Mouse (Mus musculus) cerebellum, adult 9-10 months (tissue): ENCODE measurements around the gene Zfp106.
"Not testable (repeated sequence)": the region's sequence is repeated elsewhere in the genome, so short reads cannot be mapped to it uniquely, and the experiment has no call there.

Experiments
- DNase-seq: peaks from one replicate; pipeline ENCODE4 v3.0.0; 2022

The Zfp106 gene

DNA sequence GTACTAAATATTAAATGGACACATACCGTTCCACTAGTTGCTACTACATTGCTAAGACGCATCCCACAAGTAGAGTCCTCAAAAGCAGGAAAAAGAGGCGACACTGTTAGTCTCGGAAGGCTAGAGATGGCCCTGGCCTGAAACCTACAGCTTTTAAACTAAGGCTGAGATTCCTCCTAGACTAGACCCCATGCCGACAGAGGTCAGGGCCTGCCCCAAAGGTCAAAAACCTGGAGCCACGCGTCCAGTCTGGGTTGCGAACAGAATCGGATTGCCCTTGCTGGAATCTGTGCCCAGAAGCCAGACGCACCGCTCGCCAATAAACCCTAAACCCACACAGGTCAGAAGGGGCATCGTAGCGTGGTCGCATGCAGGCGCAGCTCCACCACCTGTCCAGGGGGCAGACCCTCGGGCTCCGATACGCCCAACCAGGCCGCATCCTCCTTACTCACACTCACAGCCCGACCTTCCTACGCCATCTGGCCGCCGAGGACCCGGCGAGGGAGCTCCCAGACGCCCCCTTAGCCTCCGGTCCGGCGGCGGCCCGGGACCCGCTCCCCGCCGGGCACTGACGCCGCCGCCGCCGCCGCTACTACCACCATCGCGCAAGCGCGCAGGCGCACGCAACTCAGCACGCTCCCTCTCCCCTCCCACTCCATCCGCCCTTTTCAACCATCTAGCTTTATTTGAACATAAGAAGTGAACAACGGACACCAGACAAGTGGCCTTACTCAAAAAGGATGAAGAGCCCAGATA is at the start of gene Zfp106:
Gene Zfp106 (minus strand): TSS at position 609 of the 756 bp plus-strand sequence.
- peak; percentile 91 for DNase-seq

DNA sequence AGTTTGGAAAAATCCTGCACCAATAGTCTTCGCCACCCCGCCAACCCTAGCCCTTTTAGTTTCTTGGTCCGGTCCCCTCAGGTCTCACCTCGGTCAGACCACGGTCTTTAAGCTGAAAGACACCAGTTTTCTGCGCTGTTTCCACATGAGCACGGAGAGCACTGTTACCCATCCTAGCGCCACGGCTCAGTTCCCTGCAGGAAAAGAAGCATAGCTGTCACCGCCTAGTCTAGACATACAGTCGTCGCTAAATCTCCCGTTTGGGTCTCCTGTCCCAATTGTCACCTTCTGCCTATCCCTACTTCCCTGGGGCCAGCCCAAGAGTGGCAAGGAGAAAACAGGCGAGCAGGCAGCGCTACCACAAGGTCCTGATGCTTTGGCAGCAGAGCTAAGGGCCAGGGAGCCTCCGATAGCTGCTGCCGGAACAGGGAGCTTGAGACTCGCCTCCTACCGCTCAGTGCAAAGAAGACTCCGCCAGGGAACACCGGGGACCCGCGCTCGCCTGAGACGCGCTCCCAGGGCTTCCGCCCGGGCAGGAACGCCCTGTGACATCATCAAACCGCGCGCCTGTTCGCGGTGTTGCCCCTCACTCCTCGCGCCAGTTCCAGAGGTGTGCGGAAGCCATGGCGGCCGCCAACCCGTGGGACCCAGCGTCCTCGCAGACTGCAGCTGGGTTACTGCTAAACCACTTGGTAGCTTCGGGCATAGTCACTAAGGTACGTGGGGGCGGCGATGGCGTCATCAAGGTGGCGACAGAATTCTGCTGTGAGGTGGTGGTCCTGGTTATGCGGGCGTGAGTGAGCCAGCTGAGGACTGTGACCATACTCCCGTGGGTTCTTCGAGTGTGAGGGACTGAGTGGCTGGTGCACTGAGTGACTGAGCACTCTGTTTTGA is 45.4 kb upstream of the Zfp106 start, which contains the start of the genes Haus2 and Lrrc57:
Gene Haus2 (plus strand): TSS at position 554 of the 894 bp plus-strand sequence.
Gene Lrrc57 (minus strand): TSS at position 691 of the 894 bp plus-strand sequence.
- peak; percentile 86 for DNase-seq

DNA sequence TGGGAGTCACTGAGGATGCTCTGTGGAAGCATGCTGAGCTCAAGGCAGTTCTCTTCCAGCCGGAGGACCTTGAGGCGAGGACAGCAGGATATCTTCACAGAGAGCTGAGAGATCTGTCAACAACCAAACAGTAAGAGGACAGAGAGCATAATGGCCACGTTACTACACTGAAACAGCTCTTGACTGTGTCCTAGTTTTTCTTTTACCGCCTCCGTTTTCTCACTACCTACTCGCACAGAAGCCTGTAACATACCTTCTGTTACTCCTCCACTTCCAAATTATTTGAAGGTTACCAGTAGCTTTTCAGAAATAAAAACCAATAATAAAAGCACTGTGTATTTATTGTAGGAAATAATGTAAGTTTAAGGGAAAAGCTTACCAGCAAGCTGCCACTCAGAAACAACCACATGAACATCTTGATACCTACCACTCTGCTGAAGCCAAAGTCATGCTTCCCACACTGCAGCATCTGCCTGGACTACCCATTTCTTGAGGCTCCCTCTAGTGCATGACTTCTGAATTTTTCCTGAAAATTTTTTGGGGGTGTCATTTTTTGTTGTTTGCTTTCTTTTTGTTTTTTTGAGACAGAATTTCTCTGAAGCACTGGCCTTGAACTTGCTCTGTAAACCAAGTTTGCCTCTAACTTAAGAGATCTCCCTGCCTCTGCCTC is 42.5 kb upstream of the Zfp106 start:
- no peak for DNase-seq

DNA sequence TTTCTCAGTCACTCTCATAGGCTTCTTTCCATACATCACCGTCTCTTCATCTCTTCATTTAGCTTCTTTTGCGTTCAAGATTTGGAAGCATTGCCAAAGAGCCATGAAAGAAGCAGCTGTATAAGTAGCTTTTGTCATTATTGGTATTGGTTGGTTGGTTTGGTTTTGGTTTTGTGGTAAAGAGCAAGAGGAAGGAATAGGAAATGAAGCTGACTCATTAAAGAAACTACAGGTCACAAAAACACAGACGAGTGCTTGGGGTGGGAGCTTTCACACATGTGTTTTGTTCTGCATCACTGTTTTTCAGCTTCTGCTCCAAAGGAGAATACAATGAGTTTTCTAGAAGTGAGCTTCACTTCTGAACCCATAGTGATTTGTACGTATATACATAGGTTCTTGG is 35.9 kb upstream of the Zfp106 start:
- no peak for DNase-seq

DNA sequence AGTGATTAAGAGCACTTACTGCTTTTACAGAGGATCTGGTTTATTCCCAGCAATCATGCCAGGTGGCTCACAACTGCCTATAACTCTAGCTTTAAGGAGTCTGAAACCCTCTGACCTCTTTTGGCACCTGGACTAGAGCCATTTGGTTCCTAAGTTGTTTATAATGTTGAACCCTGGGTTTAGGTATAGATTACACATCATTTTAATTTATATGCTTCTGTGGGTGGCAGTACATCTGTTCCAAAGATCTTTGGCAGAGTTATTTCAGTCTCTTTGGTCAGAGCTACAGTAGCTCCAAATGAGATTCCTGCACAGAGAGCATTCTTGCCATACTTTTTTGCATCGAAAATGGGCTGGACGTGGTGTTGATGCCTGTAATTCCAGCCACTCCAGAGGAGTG is 34.1 kb upstream of the Zfp106 start:
- no peak for DNase-seq

DNA sequence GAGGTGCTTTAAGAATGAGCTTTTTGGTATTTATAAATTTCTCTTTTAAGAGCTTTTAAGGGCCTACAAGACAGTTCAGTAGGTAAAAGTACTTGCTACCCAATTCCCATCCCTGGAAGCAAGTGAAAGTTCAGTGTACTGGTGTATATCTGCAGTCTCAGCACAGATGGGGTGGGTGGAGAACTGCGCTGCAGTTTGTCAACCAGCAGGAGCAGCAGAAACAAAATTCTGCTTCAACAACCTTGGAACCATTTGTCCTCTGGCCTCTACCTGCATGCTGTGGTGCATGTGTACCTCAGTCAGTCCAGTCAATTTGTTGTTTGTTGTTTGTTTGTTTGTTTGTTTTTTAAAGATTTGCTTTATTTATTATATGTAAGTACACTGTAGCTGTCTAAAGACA is 28.6 kb upstream of the Zfp106 start:
- DNase-seq: no peak

DNA sequence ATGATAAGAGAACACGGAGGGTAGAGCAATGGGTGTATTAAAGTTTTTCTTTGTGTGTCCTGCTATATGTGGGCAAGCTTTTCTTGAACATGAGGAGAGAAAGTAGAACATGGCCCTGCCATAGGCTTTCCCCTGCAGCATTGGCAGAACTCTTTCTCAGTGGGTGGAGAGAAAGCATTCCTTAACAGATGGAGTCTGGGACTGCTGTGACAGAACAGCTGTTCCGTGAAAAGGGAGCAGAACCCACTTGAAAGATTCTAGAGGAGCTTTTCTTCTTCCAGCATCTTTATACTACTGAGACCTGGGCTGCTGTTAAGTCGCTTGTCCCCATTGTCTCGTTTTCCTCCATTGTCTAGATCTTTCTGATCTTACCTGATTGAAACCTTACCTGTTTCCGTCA is 26.1 kb upstream of the Zfp106 start:
- DNase-seq: no peak

DNA sequence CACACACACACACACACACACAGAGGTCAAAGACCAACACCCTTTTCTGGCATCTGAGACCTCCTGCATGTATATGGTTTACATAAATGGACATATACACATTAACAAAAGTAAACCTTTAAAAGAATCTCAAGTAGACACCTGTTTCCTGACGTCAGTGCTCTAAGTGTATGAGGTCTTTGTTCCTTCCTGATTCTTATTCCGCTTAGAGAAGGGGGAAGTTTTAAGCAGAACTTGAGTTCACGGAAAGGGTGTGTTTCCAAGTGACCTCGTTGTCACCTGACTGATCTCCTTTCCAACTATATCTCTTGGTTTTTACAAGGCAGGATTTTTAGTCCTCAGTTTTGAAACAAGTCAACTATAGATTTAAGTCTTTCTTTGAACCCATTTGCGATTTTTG is 14.6 kb upstream of the Zfp106 start:
- no peak for DNase-seq

DNA sequence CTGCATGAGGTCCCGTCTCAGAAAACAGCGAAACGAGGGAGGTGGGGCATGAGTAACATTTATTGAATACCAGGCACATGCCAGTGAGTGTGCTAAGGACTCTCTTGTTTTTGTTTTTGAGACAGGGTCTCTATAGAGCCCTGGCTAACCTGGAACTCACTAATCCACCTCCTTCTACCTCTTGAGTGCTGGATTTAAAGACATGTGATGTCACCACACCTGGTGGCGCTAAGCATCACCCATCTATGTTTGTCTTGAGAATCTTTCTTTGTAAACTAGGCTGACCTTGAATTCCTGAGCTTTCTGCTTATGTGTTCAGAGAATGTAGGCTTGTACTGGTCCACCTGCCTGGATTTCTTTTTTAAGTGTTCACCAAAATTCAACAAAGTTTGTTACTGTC is 14.2 kb upstream of the Zfp106 start:
- no peak for DNase-seq

DNA sequence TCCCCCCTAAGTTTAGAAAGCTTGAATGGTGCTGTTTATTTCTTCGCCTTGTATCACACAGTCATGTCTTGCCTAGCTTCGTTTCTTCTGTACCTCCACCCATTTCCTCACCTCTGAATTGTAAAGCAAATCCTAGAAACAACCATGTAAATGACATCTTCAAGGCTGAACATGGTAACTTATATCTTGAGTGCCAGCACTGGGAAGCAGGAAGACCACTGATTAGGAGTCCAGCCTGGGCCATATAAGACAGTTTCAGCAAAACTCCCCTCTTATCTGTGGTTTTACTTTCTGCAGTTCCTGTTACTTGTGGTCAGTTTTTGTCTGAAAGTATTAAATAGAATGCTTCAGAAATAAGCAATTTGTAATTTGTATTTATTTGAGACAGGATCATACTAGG is 12.3 kb upstream of the Zfp106 start:
- no peak for DNase-seq

DNA sequence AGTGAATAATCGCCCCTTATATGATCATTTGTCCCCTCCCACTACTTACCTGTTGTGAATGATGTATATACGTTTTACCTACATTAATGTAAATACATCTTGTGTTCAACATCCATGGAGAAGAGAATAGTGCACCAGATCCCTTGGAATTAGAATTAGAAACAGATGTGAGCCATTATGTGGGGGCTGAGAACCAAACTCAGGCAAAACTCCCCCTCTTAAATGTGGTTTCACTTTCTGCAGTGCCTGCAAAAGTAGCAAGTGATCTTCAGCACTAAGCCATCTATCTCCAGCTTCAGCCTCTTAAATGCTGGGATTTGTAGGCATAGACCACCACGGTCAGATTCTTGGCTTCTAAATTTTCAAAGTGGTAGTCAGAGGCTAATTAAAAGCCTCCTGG is 11.5 kb upstream of the Zfp106 start:
- no peak for DNase-seq

DNA sequence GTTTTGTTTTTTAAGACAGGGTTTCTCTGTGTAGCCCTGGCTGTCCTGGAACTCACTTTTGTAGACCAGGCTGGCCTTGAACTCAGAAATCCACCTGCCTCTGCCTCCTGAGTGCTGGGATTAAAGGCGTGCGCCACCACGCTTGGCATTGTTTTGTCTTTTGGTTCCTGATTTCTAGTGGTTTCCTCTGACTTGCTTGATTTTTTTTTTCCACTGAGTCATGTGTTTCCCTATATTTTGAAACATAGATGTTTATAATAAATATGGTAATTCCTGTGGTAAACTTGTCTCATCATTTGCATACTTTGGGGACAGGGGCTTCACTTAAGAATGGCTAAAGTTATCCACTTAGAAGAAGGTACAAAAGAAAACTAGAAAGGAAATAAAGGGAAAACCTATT is 8.5 kb upstream of the Zfp106 start:
- DNase-seq: not testable (repeated sequence)

DNA sequence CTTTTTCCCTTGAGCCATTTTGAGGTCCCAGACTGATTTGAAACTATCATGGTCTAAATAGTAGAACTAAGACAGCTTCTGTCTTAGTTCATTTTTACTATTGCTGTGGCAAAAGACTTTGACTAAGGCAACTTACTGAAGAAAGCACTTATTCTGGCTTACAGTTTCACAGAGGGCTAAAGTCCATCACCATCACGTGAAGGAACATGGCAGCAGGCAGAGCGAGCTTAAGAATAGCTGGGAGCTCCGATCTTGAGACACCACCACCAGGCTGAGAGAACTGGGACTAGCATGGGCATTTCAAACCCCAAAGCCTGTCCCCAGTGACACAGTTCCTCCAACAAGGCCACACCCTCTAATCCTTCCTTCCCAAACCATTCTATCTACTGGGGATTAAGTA is 7.4 kb upstream of the Zfp106 start:
- no peak for DNase-seq

DNA sequence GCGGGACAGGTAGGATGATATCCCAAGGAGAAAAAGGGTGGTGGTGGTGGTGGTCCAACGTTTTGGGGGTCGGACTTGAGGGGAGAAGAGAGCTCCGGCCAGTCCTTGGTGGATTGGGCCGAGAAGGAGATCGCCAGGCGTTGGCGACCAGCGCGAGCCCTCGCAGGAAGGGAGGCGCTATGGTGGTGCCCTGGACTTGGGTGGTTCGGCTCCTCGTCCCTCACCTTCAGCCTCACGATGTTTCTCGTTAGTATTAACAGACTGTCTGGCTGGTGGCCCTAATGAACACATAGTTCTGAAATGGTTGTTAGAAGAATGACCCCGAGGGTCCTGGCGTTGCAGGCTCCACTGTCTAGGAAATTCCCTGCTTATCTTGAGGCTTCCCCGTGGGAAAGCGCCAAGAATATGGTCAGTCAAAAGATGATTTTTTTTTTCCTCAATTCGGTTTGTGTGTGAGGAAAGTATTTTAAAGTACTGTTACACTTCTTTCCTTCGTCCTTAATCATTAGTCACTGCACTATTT is 4.2 kb upstream of the Zfp106 start:
- DNase-seq: no peak

DNA sequence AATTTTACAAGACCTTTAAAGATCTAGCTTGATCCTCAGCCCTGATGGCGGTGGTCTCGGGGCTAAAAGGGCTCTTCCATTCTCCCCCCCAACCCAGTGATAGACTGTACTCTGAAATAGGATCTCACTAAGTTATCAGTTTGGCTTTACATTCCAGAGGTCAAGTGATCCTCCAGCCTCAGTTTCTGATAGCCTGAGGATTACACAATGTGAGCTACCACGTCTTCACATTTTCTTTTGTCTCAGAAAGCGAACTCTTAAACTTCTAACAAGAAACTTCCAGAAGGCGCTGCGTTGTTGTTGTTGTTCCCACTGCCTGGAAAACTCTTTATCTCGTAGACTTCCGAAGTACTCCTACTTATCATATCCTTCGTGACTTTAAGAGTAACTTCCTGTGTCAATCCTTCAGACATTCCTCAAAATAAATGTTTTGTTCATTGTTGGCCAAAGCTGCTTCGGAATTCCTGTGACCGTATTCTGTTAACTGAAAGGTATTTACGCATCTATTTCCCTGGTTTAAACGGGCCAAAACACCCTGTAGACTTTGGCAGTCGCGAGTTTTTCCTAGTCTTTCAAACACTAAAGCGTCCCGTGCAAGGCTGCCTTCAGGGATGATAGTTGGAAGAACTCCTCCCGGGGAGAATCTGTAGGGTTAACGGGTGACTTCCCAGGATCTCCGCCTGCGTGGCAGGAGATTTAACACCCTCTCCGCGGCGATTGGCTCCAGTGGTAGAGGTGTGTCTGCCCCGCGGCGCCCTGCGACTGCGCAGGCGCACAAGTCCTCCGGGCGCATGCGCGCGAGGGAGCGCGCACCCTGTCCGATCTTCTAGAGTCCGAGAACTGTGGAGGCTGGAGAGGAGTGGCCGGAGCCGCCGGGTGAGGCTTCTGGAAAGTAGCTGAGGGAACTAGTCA is 3.5 kb upstream of the Zfp106 start, which contains the start of gene Snap23:
Gene Snap23 (plus strand): TSS at position 786 of the 912 bp plus-strand sequence.
- DNase-seq: peak; percentile 95

DNA sequence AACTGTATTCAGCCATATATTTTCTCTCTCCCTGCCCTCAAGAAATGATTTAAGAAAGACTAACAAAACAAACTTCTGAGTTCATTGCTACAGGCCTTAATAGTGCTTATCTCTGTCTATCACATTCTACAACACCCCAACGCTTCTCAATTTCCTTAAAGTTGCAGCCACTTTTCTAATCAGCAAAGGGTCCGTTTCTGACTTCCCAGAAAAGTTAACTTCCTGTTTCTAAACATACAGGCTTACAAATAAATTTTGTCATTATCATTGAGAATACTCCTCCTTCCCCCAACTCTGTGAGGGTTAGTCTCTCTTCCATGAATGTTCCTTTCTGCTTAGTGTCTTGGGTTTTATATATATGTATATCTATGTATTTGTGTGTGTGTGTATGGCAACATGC is 1.7 kb upstream of the Zfp106 start:
- DNase-seq: no peak

DNA sequence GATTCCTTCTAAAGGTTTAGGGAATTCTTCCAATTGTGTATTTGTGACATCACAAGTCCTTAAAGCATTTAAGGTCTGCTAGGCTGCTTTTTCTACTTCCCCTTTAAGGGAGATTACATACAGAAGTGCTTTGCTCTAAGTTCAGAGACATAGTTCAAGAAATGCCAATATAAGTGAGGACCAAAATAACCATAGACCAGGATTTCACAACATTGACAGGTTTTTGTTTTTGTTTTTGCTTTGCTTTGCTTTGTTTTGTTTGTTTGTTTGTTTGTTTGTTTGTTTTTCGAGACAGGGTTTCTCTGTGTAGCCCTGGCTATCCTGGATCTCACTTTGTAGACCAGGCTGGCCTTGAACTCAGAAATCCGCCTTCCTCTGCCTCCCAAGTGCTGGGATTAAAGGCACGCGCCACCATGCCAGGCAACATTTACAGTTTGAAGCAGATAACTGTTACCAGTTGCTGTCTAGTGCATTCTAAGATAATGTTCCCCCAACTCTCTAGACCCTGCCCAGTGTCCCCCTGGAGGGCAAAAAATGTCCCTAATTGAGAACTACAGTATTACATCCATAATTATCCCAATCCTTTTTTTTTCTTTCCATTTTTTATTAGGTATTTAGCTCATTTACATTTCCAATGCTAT is 1.0 kb upstream of the Zfp106 start:
- not testable (repeated sequence) for DNase-seq

DNA sequence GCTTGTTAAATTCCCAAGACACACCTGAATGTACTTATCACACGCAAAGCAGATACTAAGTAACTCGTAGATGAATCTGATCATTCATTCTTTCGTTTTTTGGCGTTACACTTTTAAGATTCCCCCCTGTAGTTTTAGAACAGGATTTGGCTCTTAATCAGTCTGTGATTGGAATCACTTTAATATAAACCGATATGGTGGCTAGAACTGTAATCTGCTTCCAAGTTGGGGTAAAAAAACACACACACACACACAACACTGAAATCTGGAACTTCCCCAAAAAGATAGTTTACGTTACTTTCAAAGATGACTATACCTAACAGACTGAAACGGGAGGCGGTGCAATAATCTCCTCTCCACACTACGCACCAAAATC is 796 bp downstream of the Zfp106 start:
- no peak for DNase-seq

DNA sequence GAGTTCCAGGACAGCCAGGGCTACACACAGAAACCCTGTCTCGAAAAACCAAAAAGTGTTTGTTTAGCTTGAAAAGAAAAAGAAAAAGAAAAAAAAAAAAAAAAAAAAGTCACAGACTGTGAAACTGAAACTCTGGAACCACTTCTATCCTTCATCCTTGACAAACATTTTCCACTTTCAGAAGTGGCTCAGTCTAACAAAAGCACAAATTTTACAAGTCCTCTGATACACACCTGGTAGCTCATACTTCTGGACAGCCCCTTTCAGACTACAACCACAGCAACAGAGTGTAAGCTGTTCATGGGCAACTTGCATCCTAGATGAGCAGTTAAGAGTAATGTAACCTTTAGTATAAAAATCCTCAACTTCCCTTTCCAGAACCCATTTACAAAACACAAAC is 2.1 kb downstream of the Zfp106 start:
- DNase-seq: no peak

DNA sequence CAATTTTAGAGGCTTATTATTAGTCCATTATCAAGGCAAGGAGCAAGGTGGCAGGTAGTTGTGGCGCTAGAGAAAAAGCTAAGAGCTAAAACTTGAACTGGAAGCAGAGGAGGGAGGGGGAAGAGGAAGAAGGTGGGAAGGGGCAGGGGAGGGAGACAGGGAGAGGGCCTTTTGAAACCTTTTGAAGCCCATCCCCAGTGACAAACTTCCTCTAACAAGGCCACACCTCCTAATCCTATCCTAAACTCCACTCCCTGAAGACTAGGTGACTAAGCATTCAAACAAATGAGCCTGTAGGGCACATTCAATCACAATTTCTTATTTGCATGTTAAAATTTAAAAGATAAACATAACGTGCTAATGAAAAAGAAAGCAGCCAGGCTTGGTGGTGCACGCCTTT is 4.8 kb downstream of the Zfp106 start:
- no peak for DNase-seq

DNA sequence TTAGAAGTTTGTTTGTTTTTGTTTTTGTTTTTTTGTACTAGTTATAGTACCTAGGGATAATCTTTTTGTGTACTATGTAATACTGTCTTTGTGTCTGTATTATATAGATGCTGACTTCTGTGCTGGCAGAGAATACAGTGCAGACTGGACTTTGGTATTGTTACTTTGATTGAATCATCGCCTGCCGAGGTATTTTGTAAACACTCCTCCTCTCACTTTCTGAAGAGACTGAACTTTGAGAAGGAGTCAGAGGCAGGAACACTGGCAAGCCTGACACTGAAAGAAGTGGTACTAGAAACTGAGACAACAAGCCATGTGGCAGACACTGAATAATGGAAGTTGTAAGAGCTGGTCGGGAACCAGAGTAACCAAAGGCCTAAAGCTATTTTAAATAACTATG is 6.8 kb downstream of the Zfp106 start:
- DNase-seq: no peak

DNA sequence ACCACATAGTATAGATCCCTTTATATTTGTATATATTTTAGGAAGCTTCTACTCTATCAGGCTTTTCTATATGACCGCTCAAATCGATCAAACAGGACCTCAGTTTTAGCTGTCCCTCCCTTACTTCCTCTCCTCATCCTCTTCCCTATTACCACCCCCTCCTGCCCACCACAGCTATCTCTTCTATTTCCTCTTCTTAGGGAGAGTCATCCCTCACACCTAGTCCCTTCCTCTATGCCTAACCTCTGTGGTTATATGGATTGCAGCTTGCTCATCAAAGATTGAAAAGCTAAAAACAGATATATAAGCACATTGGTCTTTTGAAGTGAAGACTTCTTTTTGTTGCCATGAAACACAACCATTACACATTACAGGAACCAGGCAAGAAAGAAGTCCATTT is 18.9 kb downstream of the Zfp106 start:
- DNase-seq: no peak
